Mouse (Mus musculus) midbrain, embryonic 16.5 days (tissue): Measurements from ENCODE around the gene Tmigd3. TPM values are rescaled to one million over a fixed set of nuclear protein-coding genes. Genes with fewer than 3 reads are reported as not detected.
"Not testable (repeated sequence)": the region's sequence is repeated elsewhere in the genome, so short reads cannot be mapped to it uniquely, and the experiment has no call there.

Experiments used
- ATAC-seq: fragments of 200-750 bp; cut with Nextera tagmentation; 2 replicates; pipeline ENCODE4 v1.8.0; 2017; ENCODE audit warnings: moderate TSS enrichment
- H3K27ac ChIP-seq: fragments of 300-500 bp; sonication (generic); 2 replicates; pipeline ENCODE4 v1.5.1; 2014; ENCODE audit warnings: mild to moderate bottlenecking, low read length, mixed read lengths
- H3K27me3 ChIP-seq: fragments of 300-500 bp; sonication (generic); 2 replicates; pipeline ENCODE4 v1.6.1; 2014; ENCODE audit warnings: low read depth, low read length, mixed read lengths; ENCODE audit not compliant: control insufficient read depth, insufficient read depth
- H3K36me3 ChIP-seq: fragments of 300-500 bp; sonication (generic); 2 replicates; pipeline ENCODE4 v1.6.1; 2014; ENCODE audit warnings: mild to moderate bottlenecking, low read length, moderate library complexity, mixed read lengths; ENCODE audit not compliant: control insufficient read depth, insufficient read depth
- H3K4me1 ChIP-seq: fragments of 300-500 bp; sonication (generic); 2 replicates; pipeline ENCODE4 v1.6.1; 2014; ENCODE audit warnings: mild to moderate bottlenecking, low read length, mixed read lengths; ENCODE audit not compliant: control insufficient read depth, insufficient read depth
- H3K4me2 ChIP-seq: fragments of 300-500 bp; sonication (generic); 2 replicates; pipeline ENCODE4 v1.6.1; 2014; ENCODE audit warnings: mild to moderate bottlenecking, low read length, mixed read lengths
- H3K4me3 ChIP-seq: fragments of 300-500 bp; sonication (generic); 2 replicates; pipeline ENCODE4 v1.5.1; 2014; ENCODE audit warnings: low read depth, mild to moderate bottlenecking, low read length, moderate library complexity, mixed read lengths
- H3K9ac ChIP-seq: fragments of 300-500 bp; sonication (generic); 2 replicates; pipeline ENCODE4 v1.6.1; 2014; ENCODE audit warnings: low read depth, low read length, mixed read lengths
- H3K9me3 ChIP-seq: fragments of 300-500 bp; sonication (generic); replicated peaks from 2 replicates; pipeline ENCODE4 v1.6.1; 2014; ENCODE audit warnings: mild to moderate bottlenecking, low read length, mixed read lengths; ENCODE audit not compliant: control insufficient read depth, poor library complexity, severe bottlenecking
- WGBS: fragments of 180-500 bp; shearing (Covaris S2); extraction: QIAGEN DNeasy Blood & Tissue Kit; methylation state at CpG from one replicate; pipeline ENCODE4 v1.1.7; 2014; 5-methylcytosine and 5-hydroxymethylcytosine counted together
- polyA plus RNA-seq: library from polyadenylated mRNA; unstranded; fragments of >200 nt; fragmentation: Nextera tagmentation; extraction: Ambion mirVana; gene quantifications from 2 replicates; pipeline ENCODE4 v1.2.1, GENCODE M21; 2015

Tmigd3 gene
- polyA plus RNA-seq, 1 experiment from 2014 or later = not detected

GRCm38 (mm10) chr3:105917656-105918354 lies 47.1 kb downstream of the Tmigd3 start:
- Histone ChIP-seq H3K9ac (no peak overlapping the region), H3K27ac (no peak overlapping the region), H3K9me3 (no peaks in the 10 kb centered on the region), H3K4me1 (no peaks in the 10 kb centered on the region), H3K4me2 (no peak overlapping the region), H3K27me3 (no peaks in the 10 kb centered on the region), H3K36me3 (no peaks in the 10 kb centered on the region), H3K4me3 (no peak overlapping the region)
- WGBS = 68% methylated on average over 10 of the region's 10 CpGs
- ATAC-seq = no peak

- WGBS = 79% methylated on average over 3 of the region's 3 CpGs
- Histone ChIP-seq H3K4me2 (no peak overlapping the region), H3K27me3 (no peaks in the 10 kb centered on the region), H3K4me1 (no peaks in the 10 kb centered on the region), H3K4me3 (no peak overlapping the region), H3K9me3 (no peaks in the 10 kb centered on the region), H3K27ac (no peak overlapping the region), H3K36me3 (no peaks in the 10 kb centered on the region), H3K9ac (no peak overlapping the region)
- ATAC-seq = no peak
Observed at GRCm38 (mm10) chr3:105918355-105918745, 47.6 kb downstream of the Tmigd3 start.

- not testable (repeated sequence) for H3K4me2 ChIP-seq, H3K27ac ChIP-seq, H3K27me3 ChIP-seq, H3K4me3 ChIP-seq, ATAC-seq, H3K9ac ChIP-seq, H3K9me3 ChIP-seq, H3K36me3 ChIP-seq, H3K4me1 ChIP-seq
Observed at GRCm38 (mm10) chr3:105920743-105921142, 50.0 kb downstream of the Tmigd3 start.

GRCm38 (mm10) chr3:105921959-105922358 lies 51.3 kb downstream of the Tmigd3 start:
- Histone ChIP-seq H3K4me3 (no peak overlapping the region), H3K4me1 (no peaks in the 10 kb centered on the region), H3K27ac (no peak overlapping the region), H3K4me2 (no peak overlapping the region), H3K9me3 (no peaks in the 10 kb centered on the region), H3K9ac (no peak overlapping the region), H3K36me3 (no peaks in the 10 kb centered on the region), H3K27me3 (no peaks in the 10 kb centered on the region)
- 85% methylated on average over 2 of the region's 2 CpGs for WGBS
- no peak for ATAC-seq

DNA sequence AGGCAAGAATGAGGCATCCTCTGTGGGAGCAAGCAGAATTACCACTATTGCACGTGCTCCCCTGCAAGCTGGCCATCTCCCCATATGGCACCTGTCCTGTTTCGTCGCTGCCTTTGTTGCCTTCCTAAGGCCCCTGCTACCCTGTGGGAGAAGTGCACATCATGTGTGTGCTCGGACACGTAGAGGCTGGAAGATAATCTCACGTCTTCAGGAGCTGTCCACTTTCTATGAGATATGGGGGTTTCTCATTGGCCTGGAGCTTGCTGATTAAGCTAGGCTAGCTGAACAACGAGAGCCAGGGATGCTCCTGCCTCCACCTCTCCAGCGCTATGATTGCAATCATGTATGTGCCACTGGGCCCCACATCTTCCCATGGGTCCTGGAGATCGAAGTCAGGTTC lies 53.9 kb downstream of the Tmigd3 start:
- Histone ChIP-seq H3K27ac (no peak overlapping the region), H3K4me1 (no peaks in the 10 kb centered on the region), H3K36me3 (no peaks in the 10 kb centered on the region), H3K4me3 (no peak overlapping the region), H3K27me3 (no peaks in the 10 kb centered on the region), H3K4me2 (no peak overlapping the region), H3K9me3 (no peaks in the 10 kb centered on the region), H3K9ac (no peak overlapping the region)
- no peak for ATAC-seq
- WGBS = 84% methylated on average over 9 of the region's 9 CpGs

DNA sequence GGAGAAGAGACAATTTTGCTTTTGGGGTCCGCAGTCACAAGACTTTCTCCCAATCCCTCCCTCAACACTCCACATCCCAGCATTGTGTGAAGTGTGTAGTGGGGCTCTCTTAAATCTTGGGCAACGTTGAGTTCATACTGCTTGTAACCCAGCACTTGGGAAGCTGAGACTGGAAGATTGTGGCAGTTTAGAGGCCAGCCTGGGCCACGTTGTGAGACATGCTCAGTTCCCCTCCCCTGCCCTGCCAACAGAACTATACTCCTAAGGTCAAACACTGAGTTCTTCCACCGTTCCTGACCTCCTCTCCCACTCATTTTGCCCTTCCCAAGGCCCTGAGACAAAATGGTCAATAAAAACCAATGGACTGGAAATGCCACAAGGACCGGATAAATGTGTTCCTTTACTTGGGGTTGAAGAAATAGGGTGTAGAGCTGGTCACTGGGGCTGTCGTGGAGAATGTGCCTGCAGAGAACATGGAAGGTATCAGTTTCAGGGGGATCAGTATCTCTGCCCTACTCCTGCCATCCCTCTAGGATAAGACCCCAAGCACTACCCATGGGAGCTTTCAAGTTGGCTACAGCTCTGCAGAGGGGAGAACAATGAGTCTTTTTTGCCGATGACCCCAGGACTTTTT lies 57.0 kb downstream of the Tmigd3 start:
- Histone ChIP-seq H3K27me3 (no peaks in the 10 kb centered on the region), H3K36me3 (no peaks in the 10 kb centered on the region), H3K9ac (no peak overlapping the region), H3K4me2 (no peak overlapping the region), H3K4me3 (no peak overlapping the region), H3K27ac (no peak overlapping the region), H3K4me1 (no peaks in the 10 kb centered on the region), H3K9me3 (no peaks in the 10 kb centered on the region)
- 81% methylated on average over 7 of the region's 7 CpGs for WGBS
- ATAC-seq = no peak

- Histone ChIP-seq H3K9me3 (no peaks in the 10 kb centered on the region), H3K9ac (no peak overlapping the region), H3K27me3 (no peaks in the 10 kb centered on the region), H3K4me1 (no peaks in the 10 kb centered on the region), H3K4me2 (no peak overlapping the region), H3K4me3 (no peak overlapping the region), H3K27ac (no peak overlapping the region), H3K36me3 (no peaks in the 10 kb centered on the region)
- ATAC-seq = no peak
- 81% methylated on average over 3 of the region's 3 CpGs for WGBS
Observed at GRCm38 (mm10) chr3:105928195-105928569, 57.5 kb downstream of the Tmigd3 start.

DNA sequence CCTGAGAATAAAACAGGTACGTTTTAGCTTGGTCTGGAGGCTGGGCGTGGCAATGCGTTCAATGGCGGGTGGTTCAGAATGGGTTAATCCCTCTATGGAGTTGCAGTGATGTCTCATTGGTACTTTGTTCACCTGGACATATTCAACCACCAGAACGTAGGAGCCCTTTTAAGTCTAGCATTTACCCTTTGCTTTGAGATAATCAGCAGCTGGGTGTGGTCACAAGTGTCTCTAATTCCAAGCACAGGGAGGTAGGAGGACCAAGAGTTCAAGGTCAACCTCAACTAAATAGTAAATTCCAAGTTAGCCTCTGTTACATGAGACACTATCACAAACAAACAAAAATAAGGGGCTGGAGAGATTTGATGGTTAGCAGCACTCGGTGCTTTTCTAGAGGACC lies 58.1 kb downstream of the Tmigd3 start:
- H3K27ac ChIP-seq = no peak overlapping the region
- no peak for ATAC-seq
- no peak overlapping the region for H3K4me2 ChIP-seq
- WGBS = 90% methylated on average over 6 of the region's 6 CpGs
- H3K9me3 ChIP-seq = no peaks in the 10 kb centered on the region
- no peak overlapping the region for H3K4me3 ChIP-seq
- no peak overlapping the region for H3K9ac ChIP-seq
- H3K36me3 ChIP-seq = no peaks in the 10 kb centered on the region
- H3K4me1 ChIP-seq = no peaks in the 10 kb centered on the region
- no peaks in the 10 kb centered on the region for H3K27me3 ChIP-seq

DNA sequence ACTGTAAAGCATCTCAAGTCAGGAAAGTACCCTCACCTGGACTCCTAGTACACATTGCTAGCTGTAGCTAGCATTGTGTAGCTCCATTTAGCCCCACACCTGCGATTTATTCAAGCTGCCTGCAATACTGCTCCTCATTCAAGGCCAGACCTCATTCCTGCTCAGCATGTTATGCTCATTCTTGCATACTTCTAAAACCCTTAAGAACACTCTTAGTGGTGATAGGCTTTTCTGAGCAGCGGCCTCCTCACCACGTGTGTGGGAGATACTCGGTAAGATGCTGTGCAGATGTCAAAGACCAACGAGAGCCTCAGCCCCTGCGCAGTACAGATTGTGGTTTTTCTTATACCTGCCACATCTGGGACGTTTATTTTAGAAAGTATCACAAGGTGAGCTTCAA lies 59.1 kb downstream of the Tmigd3 start:
- 86% methylated on average over 7 of the region's 7 CpGs for WGBS
- ATAC-seq = no peak
- no peak overlapping the region for H3K27ac ChIP-seq

More for the DNA sequence above, 59.1 kb downstream of the Tmigd3 start:
- Histone ChIP-seq H3K4me3 (no peak overlapping the region), H3K9ac (no peak overlapping the region), H3K9me3 (no peaks in the 10 kb centered on the region), H3K4me2 (no peak overlapping the region), H3K4me1 (no peaks in the 10 kb centered on the region), H3K36me3 (no peaks in the 10 kb centered on the region), H3K27me3 (no peaks in the 10 kb centered on the region)
